Mouse (Mus musculus): ENCODE measurements around the gene Grifin. TPM values are rescaled to one million over a fixed set of nuclear protein-coding genes. Genes with fewer than 3 reads are reported as not detected.

Grifin gene
- polyA plus RNA-seq, 1 experiment from 2014 or later = not detected

GRCm38 (mm10) chr5:140597787-140598186, 32.9 kb upstream of the Grifin start:
- Histone ChIP-seq H3K4me1 (ENCODE audit: control insufficient read depth, insufficient read depth, low read length) (no peaks in the 10 kb centered on the region), H3K4me2 (ENCODE audit: low read length) (no peak overlapping the region), H3K36me3 (ENCODE audit: control insufficient read depth, insufficient read depth, low read length) (no peaks in the 10 kb centered on the region), H3K27ac (replicated peaks; ENCODE audit: low read depth, low read length) (no peak overlapping the region), H3K4me3 (replicated peaks; ENCODE audit: low read depth, low read length) (no peak overlapping the region), H3K27me3 (ENCODE audit: control insufficient read depth, insufficient read depth, low read length) (no peaks in the 10 kb centered on the region), H3K9ac (replicated peaks; ENCODE audit: low read length) (no peak overlapping the region), H3K9me3 (ENCODE audit: control insufficient read depth, low read length) (no peaks in the 10 kb centered on the region)
- ATAC-seq (ENCODE audit: low FRiP score, low TSS enrichment) = no peak
- DNase-seq = no peak
- 96% methylated on average over 4 of the region's 4 CpGs for WGBS

DNA sequence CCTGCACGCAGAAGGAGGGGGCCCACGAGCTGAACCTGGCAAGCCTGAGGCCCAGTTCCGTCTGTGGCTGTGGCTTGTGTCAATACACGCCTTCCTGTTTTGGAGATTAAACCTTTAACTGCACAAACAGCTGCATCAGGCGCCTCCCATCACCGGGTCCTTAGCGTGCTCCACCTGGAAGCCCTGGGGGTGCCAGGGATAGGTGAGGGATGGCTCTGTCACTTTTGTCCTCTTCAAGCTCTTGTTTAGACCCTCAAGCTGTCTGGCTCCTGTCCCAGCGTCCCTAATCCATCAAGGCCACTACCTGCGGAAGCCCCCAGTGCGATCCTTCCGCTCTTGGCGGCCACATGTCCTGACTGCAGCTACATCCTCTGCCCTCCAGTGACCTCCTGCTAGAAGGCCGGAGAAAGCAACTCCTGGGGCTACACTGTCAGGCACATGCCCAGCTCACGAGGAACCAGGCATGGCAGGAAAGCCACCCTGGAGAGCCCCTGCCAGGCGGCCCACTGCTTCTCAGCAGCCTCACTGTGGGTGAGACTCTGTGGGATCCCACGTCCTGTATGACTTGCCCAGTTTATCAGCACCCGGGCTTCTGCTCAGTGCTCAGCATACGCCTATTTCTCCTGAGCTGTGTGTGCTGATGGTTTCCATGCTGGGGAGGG, 32.2 kb upstream of the Grifin start:
- Histone ChIP-seq H3K9ac (replicated peaks; ENCODE audit: low read length) (no peak overlapping the region), H3K27me3 (ENCODE audit: control insufficient read depth, insufficient read depth, low read length) (no peaks in the 10 kb centered on the region), H3K4me2 (ENCODE audit: low read length) (no peak overlapping the region), H3K4me1 (ENCODE audit: control insufficient read depth, insufficient read depth, low read length) (no peaks in the 10 kb centered on the region), H3K36me3 (ENCODE audit: control insufficient read depth, insufficient read depth, low read length) (no peaks in the 10 kb centered on the region), H3K9me3 (ENCODE audit: control insufficient read depth, low read length) (no peaks in the 10 kb centered on the region), H3K4me3 (replicated peaks; ENCODE audit: low read depth, low read length) (no peak overlapping the region), H3K27ac (replicated peaks; ENCODE audit: low read depth, low read length) (no peak overlapping the region)
- ATAC-seq (ENCODE audit: low FRiP score, low TSS enrichment) (no peak), DNase-seq (no peak)
- 81% methylated on average over 18 of the region's 18 CpGs for WGBS

DNA sequence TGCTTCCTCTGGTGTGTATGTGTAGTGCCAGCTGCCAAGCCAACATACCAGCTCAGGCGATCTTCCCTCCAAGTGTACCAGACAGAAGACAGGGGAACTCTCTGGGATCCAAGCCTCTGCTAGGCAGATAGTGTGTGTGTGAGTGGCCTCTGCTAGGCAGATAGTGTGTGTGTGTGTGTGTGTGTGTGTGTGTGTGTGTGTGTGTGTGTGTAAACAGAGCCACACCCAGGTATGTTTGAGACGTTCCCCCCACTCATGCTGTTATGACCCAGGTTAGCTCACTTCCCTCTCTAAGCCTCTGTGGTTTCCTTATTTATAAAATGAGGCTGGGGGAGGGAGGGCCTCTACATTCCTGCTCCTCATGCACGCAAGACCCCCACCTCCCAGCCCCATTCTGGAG, 31.6 kb upstream of the Grifin start:
- Histone ChIP-seq H3K4me2 (ENCODE audit: low read length) (no peak overlapping the region), H3K27me3 (ENCODE audit: control insufficient read depth, insufficient read depth, low read length) (no peaks in the 10 kb centered on the region), H3K9me3 (ENCODE audit: control insufficient read depth, low read length) (no peaks in the 10 kb centered on the region), H3K9ac (replicated peaks; ENCODE audit: low read length) (no peak overlapping the region), H3K4me1 (ENCODE audit: control insufficient read depth, insufficient read depth, low read length) (no peaks in the 10 kb centered on the region), H3K36me3 (ENCODE audit: control insufficient read depth, insufficient read depth, low read length) (no peaks in the 10 kb centered on the region), H3K4me3 (replicated peaks; ENCODE audit: low read depth, low read length) (no peak overlapping the region), H3K27ac (replicated peaks; ENCODE audit: low read depth, low read length) (no peak overlapping the region)
- DNase-seq (no peak), ATAC-seq (ENCODE audit: low FRiP score, low TSS enrichment) (no peak)
- WGBS = 73% methylated on average over 3 of the region's 3 CpGs

- Histone ChIP-seq H3K4me3 (replicated peaks; ENCODE audit: low read depth, low read length) (no peak overlapping the region), H3K36me3 (ENCODE audit: control insufficient read depth, insufficient read depth, low read length) (no peaks in the 10 kb centered on the region), H3K4me1 (ENCODE audit: control insufficient read depth, insufficient read depth, low read length) (no peaks in the 10 kb centered on the region), H3K4me2 (ENCODE audit: low read length) (no peak overlapping the region), H3K27me3 (ENCODE audit: control insufficient read depth, insufficient read depth, low read length) (no peaks in the 10 kb centered on the region), H3K9ac (replicated peaks; ENCODE audit: low read length) (no peak overlapping the region), H3K9me3 (ENCODE audit: control insufficient read depth, low read length) (no peaks in the 10 kb centered on the region), H3K27ac (replicated peaks; ENCODE audit: low read depth, low read length) (no peak overlapping the region)
- WGBS = 60% methylated on average over 5 of the region's 5 CpGs
- DNase-seq (no peak), ATAC-seq (ENCODE audit: low FRiP score, low TSS enrichment) (no peak)
These were observed 30.0 kb upstream of the Grifin start for GRCm38 (mm10) chr5:140594846-140595245.

GRCm38 (mm10) chr5:140589082-140589774, 24.4 kb upstream of the Grifin start:
- H3K27me3 ChIP-seq (ENCODE audit: control insufficient read depth, insufficient read depth, low read length) = no peaks in the 10 kb centered on the region
- 93% methylated on average over 16 of the region's 16 CpGs for WGBS
- DNase-seq (no peak), ATAC-seq (ENCODE audit: low FRiP score, low TSS enrichment) (no peak)
- H3K4me2 ChIP-seq (ENCODE audit: low read length) = no peak overlapping the region
- no peak overlapping the region for H3K9ac ChIP-seq (replicated peaks; ENCODE audit: low read length)
- H3K4me1 ChIP-seq (ENCODE audit: control insufficient read depth, insufficient read depth, low read length) = peaks cover 5% of the 10 kb centered on the region
- no peaks in the 10 kb centered on the region for H3K9me3 ChIP-seq (ENCODE audit: control insufficient read depth, low read length)
- H3K4me3 ChIP-seq (replicated peaks; ENCODE audit: low read depth, low read length) = no peak overlapping the region
- H3K27ac ChIP-seq (replicated peaks; ENCODE audit: low read depth, low read length) = no peak overlapping the region
- H3K36me3 ChIP-seq (ENCODE audit: control insufficient read depth, insufficient read depth, low read length) = no peaks in the 10 kb centered on the region

- peak; percentile 84 for ATAC-seq (ENCODE audit: low FRiP score, low TSS enrichment)
- Histone ChIP-seq H3K27me3 (ENCODE audit: control insufficient read depth, insufficient read depth, low read length) (no peaks in the 10 kb centered on the region), H3K4me1 (ENCODE audit: control insufficient read depth, insufficient read depth, low read length) (peaks cover 49% of the 10 kb centered on the region), H3K4me3 (replicated peaks; ENCODE audit: low read depth, low read length) (no peak overlapping the region), H3K4me2 (ENCODE audit: low read length) (peak overlapping the region; percentile 24), H3K9me3 (ENCODE audit: control insufficient read depth, low read length) (no peaks in the 10 kb centered on the region), H3K27ac (replicated peaks; ENCODE audit: low read depth, low read length) (peak overlapping the region; percentile 74), H3K36me3 (ENCODE audit: control insufficient read depth, insufficient read depth, low read length) (no peaks in the 10 kb centered on the region), H3K9ac (replicated peaks; ENCODE audit: low read length) (no peak overlapping the region; the same call in 1 of the 2 replicates)
- 8% methylated on average over 6 of the region's 6 CpGs for WGBS
- DNase-seq = peak; percentile 84
These were observed 19.0 kb upstream of the Grifin start for GRCm38 (mm10) chr5:140583732-140584368.

DNA sequence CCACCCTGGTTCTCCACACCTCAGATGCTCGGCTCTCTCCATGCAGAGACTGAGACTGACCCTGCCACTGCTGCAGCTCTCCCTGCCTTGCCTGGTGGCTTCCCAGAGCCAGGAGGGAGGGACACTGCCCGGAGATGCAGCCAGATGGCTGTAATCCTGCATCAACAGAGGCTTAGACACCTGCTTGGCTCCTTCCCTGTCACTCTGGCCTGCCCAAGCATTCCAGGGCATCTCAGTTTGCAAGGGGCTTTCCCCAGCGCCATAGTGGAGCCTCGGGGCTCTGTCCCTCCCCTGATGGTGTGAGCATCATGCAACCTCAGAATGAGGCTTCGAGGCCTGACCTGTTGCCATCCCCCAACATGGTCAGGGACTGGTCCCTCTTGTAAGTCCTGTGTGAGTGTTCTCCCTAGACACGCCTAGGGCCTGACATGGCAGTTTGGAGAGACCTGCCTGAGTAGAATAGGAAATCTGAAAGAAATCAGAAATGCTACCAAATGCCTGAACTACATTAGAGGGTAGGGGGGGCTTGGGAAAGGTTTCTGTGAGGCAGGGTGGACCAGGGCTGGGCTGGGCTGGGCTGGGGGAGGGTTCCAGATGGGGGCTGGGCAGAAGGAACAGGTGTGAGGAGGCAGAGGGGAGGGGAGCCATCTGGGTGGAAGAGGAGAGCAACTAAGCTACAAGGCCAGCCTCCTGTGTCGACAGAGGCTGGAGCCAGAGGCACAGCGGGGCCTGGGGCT, 18.3 kb upstream of the Grifin start:
- H3K27me3 ChIP-seq (ENCODE audit: control insufficient read depth, insufficient read depth, low read length) = no peaks in the 10 kb centered on the region
- H3K4me3 ChIP-seq (replicated peaks; ENCODE audit: low read depth, low read length) = no peak overlapping the region
- no peak overlapping the region for H3K4me2 ChIP-seq (ENCODE audit: low read length)
- DNase-seq (peak; percentile 51), ATAC-seq (ENCODE audit: low FRiP score, low TSS enrichment) (peak; percentile 43; the same call in 1 of the 2 replicates)
- no peaks in the 10 kb centered on the region for H3K9me3 ChIP-seq (ENCODE audit: control insufficient read depth, low read length)
- H3K9ac ChIP-seq (replicated peaks; ENCODE audit: low read length) = no peak overlapping the region
- H3K4me1 ChIP-seq (ENCODE audit: control insufficient read depth, insufficient read depth, low read length) = peaks cover 50% of the 10 kb centered on the region
- no peaks in the 10 kb centered on the region for H3K36me3 ChIP-seq (ENCODE audit: control insufficient read depth, insufficient read depth, low read length)
- WGBS = 6% methylated on average over 8 of the region's 8 CpGs
- H3K27ac ChIP-seq (replicated peaks; ENCODE audit: low read depth, low read length) = peak overlapping the region; percentile 74

GRCm38 (mm10) chr5:140581569-140581968, 16.7 kb upstream of the Grifin start:
- Histone ChIP-seq H3K4me1 (ENCODE audit: control insufficient read depth, insufficient read depth, low read length) (peaks cover 50% of the 10 kb centered on the region), H3K27me3 (ENCODE audit: control insufficient read depth, insufficient read depth, low read length) (no peaks in the 10 kb centered on the region), H3K4me3 (replicated peaks; ENCODE audit: low read depth, low read length) (no peak overlapping the region), H3K4me2 (ENCODE audit: low read length) (no peak overlapping the region), H3K36me3 (ENCODE audit: control insufficient read depth, insufficient read depth, low read length) (no peaks in the 10 kb centered on the region), H3K9me3 (ENCODE audit: control insufficient read depth, low read length) (no peaks in the 10 kb centered on the region), H3K27ac (replicated peaks; ENCODE audit: low read depth, low read length) (no peak overlapping the region), H3K9ac (replicated peaks; ENCODE audit: low read length) (no peak overlapping the region)
- DNase-seq (no peak), ATAC-seq (ENCODE audit: low FRiP score, low TSS enrichment) (no peak)
- WGBS = 1% methylated on average over 5 of the region's 5 CpGs
